Mouse (Mus musculus): ENCODE data around the gene Usp3. TPM values are rescaled to one million over a fixed set of nuclear protein-coding genes. Genes with fewer than 3 reads are reported as not detected.

The Usp3 gene
- polyA plus RNA-seq (2015; fragmentation: Nextera tagmentation; extraction: Ambion mirVana): 51.2 and 57.0 TPM in 2 replicates

GRCm38 (mm10) chr9:66592708-66593612, at the start of gene Usp3:
Gene Usp3 (minus strand): TSS chr9:66593142.
- Histone ChIP-seq H3K4me1 (peaks cover 51% of the 10 kb centered on the region), H3K9ac (replicated peaks) (peak within 1 kb of the TSS; percentile 88), H3K27me3 (replicated peaks) (no peaks in the 10 kb centered on the region), H3K4me2 (peak within 1 kb of the TSS; percentile 72), H3K9me3 (replicated peaks) (no peaks in the 10 kb centered on the region), H3K27ac (replicated peaks) (peak within 1 kb of the TSS; percentile 89), H3K4me3 (replicated peaks) (peak within 1 kb of the TSS; percentile 79), H3K36me3 (no peaks in the 10 kb centered on the region)
- WGBS: under 1% methylated on average over 73 of the region's 73 CpGs
- ATAC-seq (ENCODE audit: low FRiP score): peak; percentile 91

GRCm38 (mm10) chr9:66640491-66640890, 47.5 kb upstream of the Usp3 start:
- Histone ChIP-seq H3K4me2 (no peak overlapping the region), H3K9ac (replicated peaks) (no peak overlapping the region), H3K4me3 (replicated peaks) (no peak overlapping the region), H3K9me3 (replicated peaks) (no peaks in the 10 kb centered on the region), H3K36me3 (no peaks in the 10 kb centered on the region), H3K4me1 (no peaks in the 10 kb centered on the region), H3K27ac (replicated peaks) (no peak overlapping the region), H3K27me3 (replicated peaks) (no peaks in the 10 kb centered on the region)
- no peak for ATAC-seq (ENCODE audit: low FRiP score)
- 38% methylated on average over 7 of the region's 7 CpGs for WGBS

- Histone ChIP-seq H3K36me3 (no peaks in the 10 kb centered on the region), H3K27me3 (replicated peaks) (no peaks in the 10 kb centered on the region), H3K4me1 (no peaks in the 10 kb centered on the region), H3K27ac (replicated peaks) (no peak overlapping the region), H3K9me3 (replicated peaks) (no peaks in the 10 kb centered on the region), H3K9ac (replicated peaks) (no peak overlapping the region), H3K4me3 (replicated peaks) (no peak overlapping the region), H3K4me2 (no peak overlapping the region)
- 54% methylated on average over 2 of the region's 2 CpGs for WGBS
- peak; percentile 55; the same call in 1 of the 2 replicates for ATAC-seq (ENCODE audit: low FRiP score)
Observed at GRCm38 (mm10) chr9:66639626-66640025, 46.7 kb upstream of the Usp3 start.

- Histone ChIP-seq H3K4me1 (no peaks in the 10 kb centered on the region), H3K9me3 (replicated peaks) (no peaks in the 10 kb centered on the region), H3K4me3 (replicated peaks) (no peak overlapping the region), H3K36me3 (no peaks in the 10 kb centered on the region), H3K4me2 (no peak overlapping the region), H3K27me3 (replicated peaks) (no peaks in the 10 kb centered on the region), H3K9ac (replicated peaks) (no peak overlapping the region), H3K27ac (replicated peaks) (no peak overlapping the region)
- WGBS: 100% methylated on average over 1 of the region's 1 CpGs
- no peak for ATAC-seq (ENCODE audit: low FRiP score)
Observed at GRCm38 (mm10) chr9:66632441-66632840, 39.5 kb upstream of the Usp3 start.

GRCm38 (mm10) chr9:66630931-66631330, 38.0 kb upstream of the Usp3 start:
- Histone ChIP-seq H3K36me3 (no peaks in the 10 kb centered on the region), H3K27me3 (replicated peaks) (no peaks in the 10 kb centered on the region), H3K4me3 (replicated peaks) (no peak overlapping the region), H3K4me2 (no peak overlapping the region), H3K9ac (replicated peaks) (no peak overlapping the region), H3K9me3 (replicated peaks) (no peaks in the 10 kb centered on the region), H3K4me1 (no peaks in the 10 kb centered on the region), H3K27ac (replicated peaks) (no peak overlapping the region)
- no peak for ATAC-seq (ENCODE audit: low FRiP score)
- WGBS: 39% methylated on average over 1 of the region's 1 CpGs

GRCm38 (mm10) chr9:66626661-66627060, 33.7 kb upstream of the Usp3 start:
- 78% methylated on average over 5 of the region's 5 CpGs for WGBS
- no peaks in the 10 kb centered on the region for H3K27me3 ChIP-seq (replicated peaks)
- no peak overlapping the region for H3K4me2 ChIP-seq
- H3K36me3 ChIP-seq: no peaks in the 10 kb centered on the region
- no peaks in the 10 kb centered on the region for H3K9me3 ChIP-seq (replicated peaks)
- no peaks in the 10 kb centered on the region for H3K4me1 ChIP-seq
- no peak for ATAC-seq (ENCODE audit: low FRiP score)
- no peak overlapping the region for H3K4me3 ChIP-seq (replicated peaks)
- no peak overlapping the region for H3K27ac ChIP-seq (replicated peaks)
- H3K9ac ChIP-seq (replicated peaks): no peak overlapping the region

- no peaks in the 10 kb centered on the region for H3K36me3 ChIP-seq
- no peaks in the 10 kb centered on the region for H3K27me3 ChIP-seq (replicated peaks)
- WGBS: 85% methylated on average over 4 of the region's 4 CpGs
- no peak for ATAC-seq (ENCODE audit: low FRiP score)
- H3K9me3 ChIP-seq (replicated peaks): no peaks in the 10 kb centered on the region
- H3K4me2 ChIP-seq: no peak overlapping the region
- no peak overlapping the region for H3K4me3 ChIP-seq (replicated peaks)
- H3K9ac ChIP-seq (replicated peaks): no peak overlapping the region
- H3K27ac ChIP-seq (replicated peaks): no peak overlapping the region
- H3K4me1 ChIP-seq: peaks cover 4% of the 10 kb centered on the region; the same call in 1 of the 2 replicates
Observed at GRCm38 (mm10) chr9:66625974-66626530, 33.1 kb upstream of the Usp3 start.

GRCm38 (mm10) chr9:66624873-66625272, 31.9 kb upstream of the Usp3 start:
- no peaks in the 10 kb centered on the region for H3K9me3 ChIP-seq (replicated peaks)
- no peak overlapping the region for H3K27ac ChIP-seq (replicated peaks)
- no peak overlapping the region for H3K4me2 ChIP-seq
- ATAC-seq (ENCODE audit: low FRiP score): no peak
- H3K9ac ChIP-seq (replicated peaks): no peak overlapping the region
- WGBS: 74% methylated on average over 1 of the region's 1 CpGs
- no peaks in the 10 kb centered on the region for H3K27me3 ChIP-seq (replicated peaks)
- no peaks in the 10 kb centered on the region for H3K36me3 ChIP-seq
- no peak overlapping the region for H3K4me3 ChIP-seq (replicated peaks)
- peaks cover 11% of the 10 kb centered on the region for H3K4me1 ChIP-seq

GRCm38 (mm10) chr9:66623627-66624026, 30.7 kb upstream of the Usp3 start:
- Histone ChIP-seq H3K27me3 (replicated peaks) (no peaks in the 10 kb centered on the region), H3K36me3 (no peaks in the 10 kb centered on the region), H3K4me3 (replicated peaks) (no peak overlapping the region), H3K27ac (replicated peaks) (no peak overlapping the region), H3K9ac (replicated peaks) (no peak overlapping the region), H3K4me2 (no peak overlapping the region), H3K4me1 (peaks cover 11% of the 10 kb centered on the region), H3K9me3 (replicated peaks) (no peaks in the 10 kb centered on the region)
- no peak for ATAC-seq (ENCODE audit: low FRiP score)
- 100% methylated on average over 1 of the region's 1 CpGs for WGBS

GRCm38 (mm10) chr9:66620581-66620981, 27.6 kb upstream of the Usp3 start:
- no peak overlapping the region for H3K9ac ChIP-seq (replicated peaks)
- H3K36me3 ChIP-seq: no peaks in the 10 kb centered on the region
- ATAC-seq (ENCODE audit: low FRiP score): no peak
- no peaks in the 10 kb centered on the region for H3K27me3 ChIP-seq (replicated peaks)
- H3K4me3 ChIP-seq (replicated peaks): no peak overlapping the region
- no peaks in the 10 kb centered on the region for H3K9me3 ChIP-seq (replicated peaks)
- 39% methylated on average over 6 of the region's 6 CpGs for WGBS
- H3K4me2 ChIP-seq: no peak overlapping the region
- peak overlapping the region; percentile 58 for H3K27ac ChIP-seq (replicated peaks)
- peaks cover 11% of the 10 kb centered on the region for H3K4me1 ChIP-seq

GRCm38 (mm10) chr9:66620055-66620454, 27.1 kb upstream of the Usp3 start:
- no peak for ATAC-seq (ENCODE audit: low FRiP score)
- no peaks in the 10 kb centered on the region for H3K9me3 ChIP-seq (replicated peaks)
- no peak overlapping the region for H3K4me3 ChIP-seq (replicated peaks)
- H3K4me2 ChIP-seq: no peak overlapping the region
- H3K27ac ChIP-seq (replicated peaks): peak overlapping the region; percentile 58; the same call in 1 of the 2 replicates
- H3K4me1 ChIP-seq: peaks cover 11% of the 10 kb centered on the region
- H3K36me3 ChIP-seq: no peaks in the 10 kb centered on the region
- 88% methylated on average over 1 of the region's 1 CpGs for WGBS
- no peaks in the 10 kb centered on the region for H3K27me3 ChIP-seq (replicated peaks)
- no peak overlapping the region for H3K9ac ChIP-seq (replicated peaks)

GRCm38 (mm10) chr9:66617812-66618211, 24.9 kb upstream of the Usp3 start:
- Histone ChIP-seq H3K27me3 (replicated peaks) (no peaks in the 10 kb centered on the region), H3K27ac (replicated peaks) (no peak overlapping the region), H3K9ac (replicated peaks) (no peak overlapping the region), H3K36me3 (no peaks in the 10 kb centered on the region), H3K4me2 (no peak overlapping the region), H3K9me3 (replicated peaks) (no peaks in the 10 kb centered on the region), H3K4me1 (peaks cover 11% of the 10 kb centered on the region), H3K4me3 (replicated peaks) (no peak overlapping the region)
- 100% methylated on average over 2 of the region's 2 CpGs for WGBS
- no peak for ATAC-seq (ENCODE audit: low FRiP score)

Data from neural tube, embryonic 15.5 days (tissue).